Mouse (Mus musculus) liver, embryonic 11.5 days (tissue): ENCODE data around the gene Gm45140. TPM values are rescaled to one million over a fixed set of nuclear protein-coding genes. Genes with fewer than 3 reads are reported as not detected.

Source experiments
- ATAC-seq: fragments of 200-750 bp; cut with Nextera tagmentation; replicated peaks from 2 replicates; pipeline ENCODE4 v1.8.0; 2017; ENCODE audit warnings: moderate number of reproducible peaks, mild to moderate bottlenecking, moderate TSS enrichment, moderate library complexity; ENCODE audit not compliant: low FRiP score
- DNase-seq: peaks from one replicate; pipeline ENCODE4 v3.0.0-alpha.2; 2017; ENCODE audit warnings: low spot score
- H3K27ac ChIP-seq: fragments of 300-500 bp; sonication (generic); 2 replicates; pipeline ENCODE4 v1.5.1; 2014; ENCODE audit warnings: mild to moderate bottlenecking, low read depth, low read length, control low read depth
- H3K27me3 ChIP-seq: fragments of 300-500 bp; sonication (generic); replicated peaks from 2 replicates; pipeline ENCODE4 v1.6.1; 2014; ENCODE audit warnings: low read length, mixed read lengths; ENCODE audit not compliant: control insufficient read depth, insufficient read depth
- H3K36me3 ChIP-seq: fragments of 300-500 bp; sonication (generic); 2 replicates; pipeline ENCODE4 v1.6.1; 2014; ENCODE audit warnings: mild to moderate bottlenecking, low read length, moderate library complexity, mixed read lengths; ENCODE audit not compliant: control insufficient read depth, insufficient read depth
- H3K4me1 ChIP-seq: fragments of 300-500 bp; sonication (generic); replicated peaks from 2 replicates; pipeline ENCODE4 v1.6.1; 2014; ENCODE audit warnings: low read length, mixed read lengths; ENCODE audit not compliant: control insufficient read depth, insufficient read depth
- H3K4me2 ChIP-seq: fragments of 300-500 bp; sonication (generic); 2 replicates; pipeline ENCODE4 v1.6.1; 2014; ENCODE audit warnings: mild to moderate bottlenecking, control low read depth, moderate library complexity
- H3K4me3 ChIP-seq: fragments of 300-500 bp; sonication (generic); 2 replicates; pipeline ENCODE4 v1.5.1; 2014; ENCODE audit warnings: low read depth, low read length, control low read depth
- H3K9ac ChIP-seq: fragments of 300-500 bp; sonication (generic); 2 replicates; pipeline ENCODE4 v1.6.1; 2014; ENCODE audit warnings: low read depth, low read length, control low read depth
- H3K9me3 ChIP-seq: fragments of 300-500 bp; sonication (generic); 2 replicates; pipeline ENCODE4 v1.6.1; 2016; ENCODE audit warnings: low read length, inconsistent platforms, mixed read lengths; ENCODE audit not compliant: control insufficient read depth
- WGBS: fragments of 180-500 bp; shearing (Covaris S2); extraction: QIAGEN DNeasy Blood & Tissue Kit; methylation state at CpG from one replicate; pipeline ENCODE4 v1.1.7; 2014; 5-methylcytosine and 5-hydroxymethylcytosine counted together
- polyA plus RNA-seq: library from polyadenylated mRNA; unstranded; fragments of >200 nt; fragmentation: Nextera tagmentation; extraction: Ambion mirVana; gene quantifications from 2 replicates; pipeline ENCODE4 v1.2.1, GENCODE M21; 2014

Gm45140 gene
- polyA plus RNA-seq, 1 experiment from 2014 or later: 7.8 TPM

- H3K36me3 ChIP-seq: peaks cover 16% of the 10 kb centered on the region
- WGBS: 72% methylated on average over 5 of the region's 5 CpGs
- H3K9ac ChIP-seq: peak overlapping the region; percentile 38
- H3K4me3 ChIP-seq: no peak overlapping the region
- no peak for ATAC-seq
- no peak overlapping the region for H3K4me2 ChIP-seq
- no peak for DNase-seq
- peaks cover 43% of the 10 kb centered on the region for H3K4me1 ChIP-seq
- H3K9me3 ChIP-seq: no peaks in the 10 kb centered on the region
- H3K27ac ChIP-seq: peak overlapping the region; percentile 55
- H3K27me3 ChIP-seq: no peaks in the 10 kb centered on the region
Observed at GRCm38 (mm10) chr6:87788896-87789587, 46.6 kb downstream of the Gm45140 start.

DNA sequence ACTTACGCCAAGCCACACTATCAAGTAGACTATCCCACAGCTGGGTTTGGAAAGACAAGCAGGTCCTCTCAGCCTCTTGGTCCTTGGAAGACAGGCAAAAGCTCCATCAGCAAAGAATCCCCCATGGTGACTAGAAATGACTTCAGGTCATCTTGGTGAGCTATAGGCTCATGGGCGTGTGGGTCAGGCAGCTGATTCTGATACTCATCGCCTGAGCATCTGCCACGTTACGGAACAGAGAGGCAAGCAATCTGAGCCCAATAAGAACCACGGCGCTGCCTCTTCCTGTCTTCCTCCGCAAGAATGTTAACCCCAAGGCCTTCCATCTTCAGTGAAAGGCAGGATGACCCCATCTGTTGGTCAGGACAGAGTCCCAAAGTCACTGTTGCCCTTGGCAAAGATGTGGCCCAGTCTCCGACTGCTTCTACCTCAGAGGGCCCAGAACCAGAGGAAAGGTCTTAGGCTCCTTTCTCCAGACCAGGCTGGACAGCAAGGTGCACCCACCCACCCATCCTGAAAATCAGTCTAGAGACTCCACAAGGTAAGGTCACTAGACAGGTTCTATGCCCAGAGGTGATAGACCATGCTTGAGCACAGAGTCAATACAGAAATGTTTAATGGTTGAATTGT is 47.2 kb downstream of the Gm45140 start:
- ATAC-seq (no peak), DNase-seq (no peak)
- Histone ChIP-seq H3K27ac (peak overlapping the region; percentile 55; the same call in 1 of the 2 replicates), H3K4me2 (no peak overlapping the region), H3K4me3 (no peak overlapping the region), H3K4me1 (peaks cover 43% of the 10 kb centered on the region), H3K9ac (no peak overlapping the region), H3K27me3 (no peaks in the 10 kb centered on the region), H3K9me3 (no peaks in the 10 kb centered on the region), H3K36me3 (peaks cover 16% of the 10 kb centered on the region)
- WGBS: 90% methylated on average over 9 of the region's 9 CpGs

DNA sequence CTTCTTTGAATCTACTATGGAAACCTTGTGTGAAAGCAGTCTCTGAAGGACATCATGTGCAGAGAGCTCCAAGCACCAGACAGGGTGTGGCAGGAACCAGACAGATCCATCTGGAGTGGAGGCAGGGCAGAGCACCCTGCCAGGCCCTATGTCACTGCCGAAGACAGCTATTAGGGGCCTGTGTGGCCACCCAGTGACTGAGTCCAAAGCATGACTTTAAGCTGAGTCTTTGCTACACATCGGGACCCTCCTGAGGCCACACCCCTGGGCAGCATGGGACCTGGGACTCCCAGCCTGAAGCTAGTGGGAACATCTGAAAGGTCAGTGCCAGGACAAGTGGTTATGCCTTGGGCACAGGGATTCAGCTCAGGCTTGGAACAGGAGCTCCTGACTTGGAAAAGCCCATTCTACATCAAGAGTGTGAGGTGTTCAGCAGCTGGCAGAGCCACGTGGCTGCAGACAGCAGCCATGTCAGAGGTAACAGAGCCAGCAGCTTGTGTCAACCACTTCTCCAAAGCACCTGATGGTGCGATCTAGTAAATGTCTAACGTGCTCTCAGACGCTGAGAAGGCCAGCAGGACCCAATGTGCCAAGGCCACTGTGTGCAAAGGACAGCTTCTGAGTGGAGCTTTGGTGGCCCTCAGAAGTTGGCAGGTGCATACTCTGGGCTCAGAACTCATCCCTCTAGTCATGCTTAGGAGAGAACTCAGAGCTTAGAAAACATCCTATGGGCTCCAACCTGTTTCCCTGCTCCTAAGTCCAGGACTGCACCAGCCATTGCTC is 48.3 kb downstream of the Gm45140 start:
- no peaks in the 10 kb centered on the region for H3K27me3 ChIP-seq
- no peak overlapping the region for H3K4me2 ChIP-seq
- no peak for DNase-seq
- no peak overlapping the region for H3K27ac ChIP-seq
- WGBS: 67% methylated on average over 6 of the region's 6 CpGs
- H3K9me3 ChIP-seq: no peaks in the 10 kb centered on the region
- H3K4me1 ChIP-seq: peaks cover 41% of the 10 kb centered on the region
- ATAC-seq: no peak
- peaks cover 10% of the 10 kb centered on the region for H3K36me3 ChIP-seq
- no peak overlapping the region for H3K9ac ChIP-seq
- no peak overlapping the region for H3K4me3 ChIP-seq

GRCm38 (mm10) chr6:87786621-87787020 is 49.0 kb downstream of the Gm45140 start:
- peaks cover 34% of the 10 kb centered on the region for H3K4me1 ChIP-seq
- no peak overlapping the region for H3K4me2 ChIP-seq
- no peaks in the 10 kb centered on the region for H3K27me3 ChIP-seq
- no peak overlapping the region for H3K9ac ChIP-seq
- no peak overlapping the region for H3K4me3 ChIP-seq
- H3K36me3 ChIP-seq: peaks cover 5% of the 10 kb centered on the region; the same call in 1 of the 2 replicates
- WGBS: 83% methylated on average over 5 of the region's 5 CpGs
- ATAC-seq: no peak
- no peak overlapping the region for H3K27ac ChIP-seq
- H3K9me3 ChIP-seq: no peaks in the 10 kb centered on the region
- no peak for DNase-seq

- Histone ChIP-seq H3K4me2 (no peak overlapping the region), H3K36me3 (no peaks in the 10 kb centered on the region), H3K27ac (no peak overlapping the region), H3K4me1 (peaks cover 8% of the 10 kb centered on the region; the same call in 1 of the 2 replicates), H3K27me3 (no peaks in the 10 kb centered on the region), H3K9me3 (no peaks in the 10 kb centered on the region), H3K9ac (no peak overlapping the region), H3K4me3 (no peak overlapping the region)
- ATAC-seq (no peak), DNase-seq (no peak)
- WGBS: 60% methylated on average over 8 of the region's 8 CpGs
Observed at GRCm38 (mm10) chr6:87784033-87784432, 51.6 kb downstream of the Gm45140 start.

GRCm38 (mm10) chr6:87780546-87781301 is 54.9 kb downstream of the Gm45140 start:
- H3K9me3 ChIP-seq: no peaks in the 10 kb centered on the region
- DNase-seq: no peak
- no peak overlapping the region for H3K4me3 ChIP-seq
- no peak overlapping the region for H3K9ac ChIP-seq
- no peaks in the 10 kb centered on the region for H3K36me3 ChIP-seq
- no peak overlapping the region for H3K27ac ChIP-seq
- no peak for ATAC-seq
- WGBS: 86% methylated on average over 10 of the region's 10 CpGs
- no peak overlapping the region for H3K4me2 ChIP-seq
- no peaks in the 10 kb centered on the region for H3K27me3 ChIP-seq
- peaks cover 25% of the 10 kb centered on the region for H3K4me1 ChIP-seq

GRCm38 (mm10) chr6:87779174-87780165 is 56.1 kb downstream of the Gm45140 start:
- ATAC-seq (no peak), DNase-seq (no peak)
- H3K4me3 ChIP-seq: no peak overlapping the region; the same call in 1 of the 2 replicates
- H3K27ac ChIP-seq: no peak overlapping the region; the same call in 1 of the 2 replicates
- peak overlapping the region; percentile 46; the same call in 1 of the 2 replicates for H3K9ac ChIP-seq
- H3K9me3 ChIP-seq: no peaks in the 10 kb centered on the region
- peaks cover 25% of the 10 kb centered on the region for H3K4me1 ChIP-seq
- no peaks in the 10 kb centered on the region for H3K27me3 ChIP-seq
- WGBS: 86% methylated on average over 11 of the region's 11 CpGs
- H3K36me3 ChIP-seq: no peaks in the 10 kb centered on the region
- H3K4me2 ChIP-seq: peak overlapping the region; percentile 26; the same call in 1 of the 2 replicates
